Mouse (Mus musculus): ENCODE data around the gene Ptcd2.

DNA sequence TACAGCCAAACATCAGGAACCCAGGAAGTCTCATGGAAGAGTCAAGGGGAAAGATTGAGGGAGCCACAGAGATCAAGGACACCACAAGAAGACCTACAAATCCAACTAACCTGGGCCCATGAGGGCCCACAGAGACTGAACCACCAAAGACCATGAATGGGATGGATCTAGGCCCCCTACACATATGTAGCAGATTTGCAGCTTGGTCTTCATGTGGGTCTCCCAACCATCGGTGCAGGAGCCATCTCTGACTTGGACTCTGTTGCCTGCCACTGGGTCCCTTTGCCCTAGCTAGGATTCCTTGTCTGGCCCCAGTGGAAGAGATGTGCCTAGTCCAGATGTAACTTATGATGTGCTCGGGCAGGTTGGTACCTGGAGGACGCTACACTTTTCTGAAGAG lies 72.5 kb downstream of the Ptcd2 start:
- TF ChIP-seq POLR2A (IDR thresholded peaks at IDR 0.05; ENCODE audit: extremely low read depth, insufficient read depth, low read length) (no peak), CTCF (IDR thresholded peaks at IDR 0.05; ENCODE audit: extremely low read depth, insufficient read depth, low read length) (no peak)
